Mouse (Mus musculus): ENCODE results near the gene Htr1a. TPM values are rescaled to one million over a fixed set of nuclear protein-coding genes. Genes with fewer than 3 reads are reported as not detected.

The Htr1a gene
- not detected in 2 replicates for polyA plus RNA-seq (2012; rRNA removed)

DNA sequence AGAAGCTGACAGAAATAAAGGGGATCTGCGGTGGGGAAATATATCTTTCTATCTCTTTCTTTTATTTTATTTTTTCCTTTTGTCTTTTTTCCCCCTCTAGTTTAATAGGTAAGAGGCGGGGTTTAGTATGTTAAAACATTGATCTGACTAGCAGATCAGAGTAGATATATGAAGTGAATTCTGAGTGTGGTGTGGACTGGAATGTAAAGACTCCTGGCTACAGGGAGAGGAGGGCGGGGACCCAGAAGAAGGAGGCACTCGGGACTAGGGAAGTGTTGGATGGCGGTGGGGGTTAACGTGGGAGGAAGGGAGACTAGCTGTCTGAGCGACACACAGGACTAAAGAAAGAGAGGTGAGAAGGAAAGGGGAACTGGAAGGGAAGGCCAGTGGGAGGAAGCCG, at the start of gene Htr1a:
Gene Htr1a, plus strand, starts transcription at position 301 of the 400 bp plus-strand sequence.

Other genes starting within 250 kb of the Htr1a start
- gene Rnf180, start 148.8 kb upstream of the Htr1a start, polyA plus RNA-seq (2012; rRNA removed) = 1.9 and 2.2 TPM in 2 replicates

Measured in colon, adult 2 months (tissue).